Mouse (Mus musculus): ENCODE data around the gene Alg9.

DNA sequence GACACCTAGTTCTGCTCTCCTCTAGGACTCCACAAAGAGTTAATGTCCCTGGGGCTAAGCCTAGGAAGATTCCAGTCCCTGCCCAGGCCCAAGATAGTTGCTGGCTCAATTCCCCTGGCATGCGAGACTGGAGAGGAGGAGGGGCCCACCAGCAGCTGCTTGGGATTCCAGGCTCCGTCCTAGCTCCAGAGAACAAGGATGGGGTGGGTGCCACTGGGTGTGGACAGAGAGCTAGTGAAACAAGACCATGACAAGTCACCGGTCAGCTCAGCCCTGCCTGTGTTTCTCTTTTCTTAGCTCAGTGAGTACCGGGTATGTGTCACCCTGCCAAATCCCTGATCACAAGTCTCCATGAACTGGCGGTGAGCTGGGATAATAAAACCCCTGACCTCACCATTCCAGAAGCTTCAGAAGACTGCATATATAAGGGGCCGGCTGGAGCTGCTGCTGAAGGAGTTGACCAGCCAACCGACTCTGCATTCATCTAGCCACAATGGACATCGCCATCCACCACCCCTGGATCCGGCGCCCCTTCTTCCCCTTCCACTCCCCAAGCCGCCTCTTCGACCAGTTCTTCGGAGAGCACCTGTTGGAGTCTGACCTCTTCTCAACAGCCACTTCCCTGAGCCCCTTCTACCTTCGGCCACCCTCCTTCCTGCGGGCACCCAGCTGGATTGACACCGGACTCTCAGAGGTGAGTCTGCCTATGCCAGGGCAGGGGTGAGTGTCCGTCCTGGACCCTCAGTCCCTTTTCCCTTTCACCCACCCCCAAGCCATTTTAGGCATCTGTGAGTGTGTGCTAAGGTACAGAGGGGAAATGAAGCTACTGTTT lies 21.8 kb upstream of the Alg9 start:
- TF ChIP-seq CTCF (conservative IDR thresholded peaks at IDR 0.05; ENCODE audit: low read length) (no peak), NANOG (IDR thresholded peaks at IDR 0.05; ENCODE audit: borderline replicate concordance, low read length) (no peak), POU5F1 (IDR thresholded peaks at IDR 0.05; ENCODE audit: borderline replicate concordance, low read length) (no peak)

Data from E14TG2a.4 (cell line).